Mouse (Mus musculus) gastrocnemius, postnatal 10 days (tissue): Measurements from ENCODE around the gene Ptprd. TPM values are rescaled to one million over a fixed set of nuclear protein-coding genes. Genes with fewer than 3 reads are reported as not detected.

Experiments used
- DNase-seq: peaks from one replicate; pipeline ENCODE4 v3.0.0; 2021; ENCODE audit warnings: mixed read lengths
- total RNA-seq, 2 experiments: library from RNA; stranded (reverse); gene quantifications; 2 replicates each; pipeline ENCODE4 v1.2.3; 2021

The Ptprd gene
- total RNA-seq, 2 experiments from 2014 or later, result 43.3 to 53.4 TPM

DNA sequence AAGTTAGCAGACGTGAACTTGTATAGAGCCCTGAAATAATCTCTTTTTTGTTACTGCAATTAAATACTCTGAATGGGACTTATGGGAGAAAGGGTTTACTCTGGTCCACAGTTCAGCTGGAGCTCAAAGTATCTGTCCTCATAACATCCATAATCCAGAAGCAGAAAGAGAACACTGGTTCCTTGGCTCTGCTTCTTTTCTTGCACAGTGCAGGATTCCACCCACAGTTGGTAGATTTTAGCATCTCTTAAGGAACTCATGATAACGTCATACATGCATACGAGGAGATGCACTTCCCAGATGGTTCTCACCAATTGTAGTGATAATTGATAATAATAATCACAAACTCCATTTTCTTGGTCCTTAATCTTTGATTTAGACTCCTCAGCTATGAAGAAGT is 1330.2 kb downstream of the Ptprd start:
- no peak for DNase-seq

GRCm38 (mm10) chr4:76870971-76871370 is 1340.8 kb downstream of the Ptprd start:
- no peak for DNase-seq

DNA sequence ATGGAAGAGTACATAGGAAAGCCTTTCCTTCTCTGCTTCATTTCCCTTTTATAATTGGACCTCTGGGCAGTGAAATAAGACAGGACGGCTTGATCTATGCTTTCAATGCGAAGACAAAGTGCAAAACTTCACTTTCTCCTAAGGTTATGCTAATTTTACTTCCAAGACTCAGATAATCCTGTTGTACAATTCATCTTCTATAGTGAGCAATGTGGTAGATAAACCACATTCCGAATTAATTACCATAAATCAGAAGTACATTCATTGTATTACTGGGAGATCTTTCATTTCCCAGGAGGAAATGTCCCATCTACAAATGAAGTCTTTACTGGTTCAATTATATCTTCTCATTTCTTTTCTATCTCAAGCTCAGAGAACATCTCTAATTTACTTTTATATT is 1346.2 kb downstream of the Ptprd start:
- no peak for DNase-seq

- DNase-seq, result no peak
Observed at GRCm38 (mm10) chr4:76846265-76846664, 1365.5 kb downstream of the Ptprd start.

- no peak for DNase-seq
Observed at GRCm38 (mm10) chr4:76839016-76839415, 1372.7 kb downstream of the Ptprd start.

- DNase-seq, result no peak
Observed at GRCm38 (mm10) chr4:76812138-76812537, 1399.6 kb downstream of the Ptprd start.

GRCm38 (mm10) chr4:76802708-76803107 is 1409.1 kb downstream of the Ptprd start:
- peak; percentile 11 for DNase-seq

DNA sequence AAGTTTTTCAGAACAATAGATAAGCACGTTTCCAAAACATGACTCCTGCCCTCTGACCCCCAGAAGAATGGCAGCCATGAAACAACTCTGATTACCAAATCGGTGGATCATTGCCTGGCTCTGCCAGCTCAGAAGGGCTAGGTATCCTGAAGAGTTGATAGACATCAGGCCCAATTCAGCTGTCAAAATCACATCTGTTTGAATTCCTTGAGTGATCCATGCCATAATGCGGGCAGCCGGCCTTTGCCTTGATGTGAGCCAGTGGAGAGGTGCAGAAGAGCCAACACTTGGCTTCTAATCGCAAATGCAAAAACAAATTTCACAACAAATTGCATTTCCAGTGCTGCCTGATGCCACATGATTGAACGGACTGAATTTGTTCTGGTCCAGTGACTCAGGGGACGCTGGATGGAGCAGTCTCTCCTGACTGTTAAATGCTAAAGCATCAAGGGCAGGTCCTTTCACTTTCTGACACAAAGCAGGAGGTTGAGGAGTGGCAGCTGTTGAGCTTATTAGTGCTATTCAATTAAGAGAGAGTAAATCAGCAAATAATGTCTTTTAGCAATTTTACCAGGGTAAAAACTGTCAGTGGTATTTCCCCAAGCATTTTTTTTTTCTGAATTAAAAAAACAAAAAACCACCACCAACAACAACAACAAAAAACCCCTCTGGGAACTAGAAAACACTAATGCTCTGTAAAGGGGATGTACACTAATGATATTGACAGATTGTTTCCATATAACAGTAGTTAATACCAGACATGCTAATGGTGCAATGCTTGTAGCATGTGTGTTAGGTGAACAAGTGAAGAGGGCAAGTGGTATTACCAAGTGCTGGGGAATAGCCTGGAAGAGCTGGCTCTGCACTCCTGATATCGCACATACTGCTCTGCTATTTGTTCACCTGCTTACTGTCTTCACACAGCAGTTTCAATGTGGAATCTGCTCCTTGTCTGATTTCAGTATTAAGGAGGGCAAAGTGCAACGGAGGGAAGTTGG is 1413.5 kb downstream of the Ptprd start:
- no peak for DNase-seq

- no peak for DNase-seq
Observed at GRCm38 (mm10) chr4:76785389-76785788, 1426.4 kb downstream of the Ptprd start.

DNA sequence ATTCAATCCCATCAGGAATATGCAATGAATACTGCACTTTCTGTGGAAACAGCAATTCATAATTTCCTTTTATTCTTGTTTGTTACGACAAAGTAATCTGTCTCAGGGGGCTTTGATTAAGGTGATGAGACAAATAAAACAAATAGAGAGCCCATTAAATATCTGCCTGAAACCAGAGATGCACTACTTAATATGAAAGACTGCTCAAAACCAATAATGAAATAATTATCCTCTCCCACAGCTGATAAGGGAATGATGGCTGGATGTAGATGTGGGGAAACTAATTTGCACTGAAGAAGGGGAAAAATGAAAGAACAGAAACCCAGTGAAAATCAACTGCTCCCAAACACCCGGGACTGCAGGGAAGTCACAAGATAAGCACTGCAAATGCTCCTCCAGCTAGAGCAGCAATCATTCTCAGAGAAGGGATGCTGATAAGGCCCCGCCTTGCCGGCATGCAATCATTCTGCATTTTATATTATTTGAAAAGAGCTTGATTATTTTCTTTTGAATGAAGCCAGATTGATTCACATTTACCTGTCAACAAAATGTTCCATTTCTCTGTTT is 1432.1 kb downstream of the Ptprd start:
- no peak for DNase-seq

- no peak for DNase-seq
Observed at GRCm38 (mm10) chr4:76766918-76767317, 1444.8 kb downstream of the Ptprd start.

GRCm38 (mm10) chr4:76766429-76766828 is 1445.3 kb downstream of the Ptprd start:
- DNase-seq, result no peak

- no peak for DNase-seq
Observed at GRCm38 (mm10) chr4:76750709-76751108, 1461.1 kb downstream of the Ptprd start.

GRCm38 (mm10) chr4:76735831-76736230 is 1475.9 kb downstream of the Ptprd start:
- no peak for DNase-seq

- DNase-seq, result no peak
Observed at GRCm38 (mm10) chr4:76675726-76676125, 1536.0 kb downstream of the Ptprd start.

DNA sequence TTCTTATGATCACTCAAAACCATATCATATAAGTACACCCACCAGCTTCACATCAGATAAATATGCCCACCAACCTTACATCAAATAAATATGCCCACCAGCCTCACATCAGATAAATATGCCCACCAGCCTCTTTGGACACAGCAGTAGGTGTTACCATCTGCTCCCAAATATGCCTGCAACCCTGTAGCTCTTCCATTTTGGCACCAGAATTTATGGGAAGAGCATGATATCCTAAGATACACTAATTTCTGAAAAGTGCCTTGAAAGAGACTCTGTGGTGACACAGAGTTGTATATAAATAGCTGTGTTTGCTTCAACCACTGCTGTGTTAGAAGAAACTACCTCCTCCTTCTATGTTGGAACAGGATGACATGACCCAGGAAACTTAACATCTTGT is 1538.5 kb downstream of the Ptprd start:
- DNase-seq, result no peak

DNA sequence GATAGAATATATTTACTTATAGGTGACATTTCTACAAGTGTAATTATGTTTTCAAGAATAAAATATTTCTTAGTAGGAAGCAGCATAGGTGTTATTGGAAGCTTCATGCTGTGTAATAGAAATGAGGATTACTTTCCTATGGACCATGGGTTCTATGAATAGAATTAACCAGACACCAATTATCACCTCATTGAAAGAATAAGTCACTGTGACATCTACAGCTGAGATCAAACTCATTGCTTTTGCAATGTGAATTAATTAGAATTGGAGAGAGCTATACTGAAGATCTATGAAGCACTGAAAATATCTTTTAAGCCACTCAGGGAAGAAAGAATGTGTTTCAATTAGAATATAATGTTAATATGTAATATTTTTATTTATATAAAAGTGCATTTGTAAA is 1539.1 kb downstream of the Ptprd start:
- DNase-seq, result no peak

DNA sequence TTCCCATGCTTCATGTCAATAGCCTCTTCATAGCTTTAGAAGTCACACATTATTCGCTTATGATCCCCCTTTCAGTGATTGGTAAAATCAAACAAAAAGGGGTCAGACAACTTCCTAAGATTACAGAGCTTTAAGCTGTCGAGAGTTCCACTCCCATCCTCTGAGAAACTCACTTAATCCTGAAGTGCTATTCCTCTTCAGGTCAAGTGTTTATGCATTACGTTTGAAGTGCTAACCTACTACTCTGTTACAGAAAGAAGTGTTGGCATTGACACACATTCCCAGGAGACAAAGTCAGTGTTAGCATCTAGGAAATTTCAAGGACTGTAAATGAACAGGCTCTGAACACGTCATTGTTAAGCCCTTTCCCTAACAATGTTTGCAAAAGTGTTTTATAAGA is 1550.0 kb downstream of the Ptprd start:
- no peak for DNase-seq

GRCm38 (mm10) chr4:76660146-76660545 is 1551.6 kb downstream of the Ptprd start:
- DNase-seq, result no peak

DNA sequence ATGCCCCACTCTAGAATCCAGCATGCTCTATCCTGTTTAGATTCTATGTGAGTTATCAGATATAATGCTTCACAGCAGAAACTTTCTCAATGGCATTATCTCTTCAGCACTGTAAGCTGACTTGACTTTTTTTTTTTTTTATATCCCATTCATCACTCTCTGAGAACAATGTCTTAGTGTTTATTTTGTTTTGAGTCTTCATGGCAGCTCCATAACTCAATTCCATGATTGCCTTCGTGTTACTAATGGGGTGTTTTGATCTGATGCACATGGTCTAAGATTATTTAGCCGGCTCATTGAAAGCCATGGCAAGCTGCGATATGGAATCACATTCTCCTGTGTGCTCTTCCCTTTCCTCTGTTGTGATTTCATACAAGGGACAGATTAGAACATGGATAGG is 1555.0 kb downstream of the Ptprd start:
- no peak for DNase-seq

DNA sequence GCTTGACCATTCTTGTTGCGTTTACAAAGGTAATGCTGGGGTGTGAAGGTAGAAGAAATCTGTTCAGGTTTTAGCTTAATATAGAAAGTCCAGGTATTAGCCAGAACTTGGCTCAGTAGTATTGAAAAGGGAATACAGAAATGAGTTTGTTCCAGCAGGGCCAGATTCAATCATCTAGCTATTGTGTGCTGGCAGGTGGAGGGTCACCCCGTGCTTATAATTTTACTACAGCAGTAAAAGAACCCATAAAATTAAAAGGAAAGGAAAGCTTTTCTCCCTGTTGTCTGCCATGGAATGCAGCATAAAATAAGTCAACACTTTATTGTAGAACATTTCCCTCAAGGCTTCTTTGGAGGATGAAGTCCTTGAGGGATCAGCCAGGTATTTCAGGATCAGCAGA is 1558.8 kb downstream of the Ptprd start:
- no peak for DNase-seq

DNA sequence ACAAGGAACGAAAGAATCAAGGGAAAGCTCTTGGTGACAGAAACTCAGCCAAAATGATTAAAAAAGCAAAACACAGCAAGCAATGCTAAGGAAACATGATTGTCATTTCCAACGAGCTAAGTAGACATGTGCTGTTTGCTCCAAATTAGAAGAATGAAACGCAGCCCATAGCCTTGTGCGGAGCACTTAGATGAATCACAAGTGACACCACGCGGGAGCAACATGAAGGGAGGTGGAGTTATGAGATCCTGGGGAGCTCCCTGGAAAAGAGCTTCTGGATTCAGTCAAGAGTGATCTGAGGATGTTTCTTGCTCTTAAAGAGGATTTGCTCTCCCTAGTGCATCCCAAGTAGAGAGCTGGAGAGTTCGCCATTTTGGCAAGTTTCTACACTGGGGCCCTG is 1590.0 kb downstream of the Ptprd start:
- DNase-seq, result no peak

DNA sequence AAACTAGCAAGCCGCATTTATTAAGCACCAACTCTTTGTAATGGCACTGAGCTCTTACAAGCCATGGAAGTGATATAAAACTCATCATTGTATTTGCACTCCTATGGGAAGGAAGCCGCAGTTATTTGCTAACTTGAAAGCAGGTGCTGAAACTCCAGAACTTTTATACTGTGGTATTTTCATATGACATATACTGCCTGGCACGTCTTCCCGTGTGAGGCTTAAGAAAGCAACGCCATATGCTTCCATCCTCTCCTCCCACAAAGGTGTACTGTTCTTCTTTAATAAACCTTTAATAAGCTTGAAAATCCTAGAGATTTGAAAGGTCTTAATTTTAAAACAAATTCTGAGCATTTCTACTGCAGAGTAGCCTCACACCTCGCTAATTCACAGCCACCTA is 1595.1 kb downstream of the Ptprd start:
- no peak for DNase-seq

- DNase-seq, result no peak
Observed at GRCm38 (mm10) chr4:76608246-76608645, 1603.5 kb downstream of the Ptprd start.
